Mouse (Mus musculus) leukemia stem cell, adult 10-12 weeks (primary cell): ENCODE results near the gene Mettl7b. TPM values are rescaled to one million over a fixed set of nuclear protein-coding genes. Genes with fewer than 3 reads are reported as not detected.

Experiments
- polyA plus RNA-seq: library from polyadenylated mRNA; stranded (reverse); fragments of >175 nt; gene quantifications from 2 replicates; pipeline ENCODE4 v1.2.3, GENCODE M21; 2012; ENCODE audit warnings: low replicate concordance

The Mettl7b gene
- not detected in 2 replicates for polyA plus RNA-seq

DNA sequence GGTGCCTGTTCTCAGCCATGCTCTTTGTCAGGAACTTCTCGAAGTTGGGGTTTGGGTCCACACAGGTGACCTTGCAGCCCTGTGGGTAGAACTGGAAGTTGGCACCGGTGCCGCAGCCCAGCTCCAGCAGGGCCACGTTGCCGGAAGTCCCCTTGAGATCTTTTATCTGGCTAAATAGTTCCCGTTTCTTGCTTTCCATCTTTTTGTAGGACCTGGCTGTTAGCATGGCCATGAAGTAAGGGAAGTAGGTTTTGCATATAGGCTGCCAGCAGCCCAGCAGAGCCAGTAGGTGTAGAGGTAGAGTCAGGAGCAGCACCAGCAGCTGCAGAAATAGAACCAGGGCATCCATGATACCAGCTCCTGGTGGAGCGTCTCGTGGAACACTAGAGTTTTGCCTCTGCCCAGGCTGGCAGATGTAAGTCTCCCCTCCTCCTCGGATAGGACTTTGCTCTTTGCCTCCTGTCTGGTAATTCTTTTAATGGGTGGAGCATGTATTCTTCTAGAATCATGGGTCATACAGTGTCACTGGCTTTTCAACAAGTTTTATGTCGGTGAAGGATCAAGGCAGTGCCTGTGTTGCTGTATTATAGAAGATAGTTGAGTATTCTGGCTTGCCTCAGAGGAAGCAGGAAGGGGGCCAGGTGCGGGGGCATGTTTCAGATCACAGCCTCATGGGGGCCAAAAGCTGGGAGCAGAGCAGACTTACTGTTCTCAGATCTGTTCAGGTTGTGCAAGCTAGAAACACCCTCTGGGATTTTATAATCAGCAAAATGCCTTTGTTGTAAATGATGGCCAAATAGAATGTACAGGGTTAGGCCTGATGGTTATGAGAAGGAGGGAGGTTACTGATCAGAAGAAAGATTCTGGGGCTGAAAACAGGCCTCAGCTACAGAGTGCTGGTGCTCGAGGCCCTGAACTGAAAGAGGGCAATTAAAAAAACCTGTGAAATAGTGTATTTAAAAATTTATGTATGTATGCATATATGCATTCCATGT is at the start of gene Mettl7b:
Gene Mettl7b, minus strand, starts transcription at position 399 of the 995 bp plus-strand sequence.

DNA sequence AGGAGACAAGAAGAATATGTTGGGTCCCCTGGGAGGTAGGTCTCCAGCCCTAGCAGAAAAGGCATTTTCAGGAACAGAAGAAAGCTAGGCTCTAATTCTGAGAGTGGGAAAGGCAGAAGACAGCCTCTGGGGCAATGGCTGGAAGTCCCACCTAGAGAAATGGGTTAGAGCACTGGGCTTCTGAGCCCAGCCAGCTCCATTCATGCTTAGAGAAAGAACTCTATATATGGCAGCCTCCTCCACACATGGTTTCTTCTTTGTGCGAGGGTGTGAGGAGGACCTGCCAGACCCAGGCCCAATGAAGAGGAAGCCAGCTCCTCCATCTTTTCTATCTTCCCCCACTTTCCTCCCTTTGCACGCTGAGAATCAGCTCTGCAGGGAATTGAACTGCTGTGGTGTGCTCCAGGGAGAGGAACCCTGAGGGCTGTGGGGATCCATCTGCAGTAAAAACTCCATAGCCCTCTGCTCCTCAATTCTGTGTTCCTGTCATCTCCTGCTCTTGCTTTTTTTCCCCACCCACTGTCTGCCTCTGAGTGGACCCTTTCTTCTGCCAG is 49.6 kb upstream of the Mettl7b start, which contains the start of gene Olfr763:
Gene Olfr763, plus strand, starts transcription at position 504 of the 554 bp plus-strand sequence.

DNA sequence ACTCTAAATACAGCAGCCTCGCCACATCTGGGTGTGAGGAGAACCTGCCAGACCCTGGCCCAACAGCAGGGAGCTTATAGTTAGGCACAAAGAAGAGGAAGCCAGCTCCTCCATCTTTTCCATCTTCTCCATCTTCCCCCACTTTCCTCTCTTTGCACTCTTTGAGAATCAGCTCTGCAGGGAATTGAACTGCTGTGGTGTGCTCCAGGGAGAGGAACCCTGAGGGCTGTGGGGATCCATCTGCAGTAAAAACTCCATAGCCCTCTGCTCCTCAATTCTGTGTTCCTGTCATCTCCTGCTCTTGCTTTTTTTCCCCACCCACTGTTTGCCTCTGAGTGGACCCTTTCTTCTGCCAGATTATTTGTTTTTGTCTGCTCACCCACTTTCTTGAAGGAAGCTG is 28.3 kb upstream of the Mettl7b start, which contains the start of gene Olfr9:
Gene Olfr9, plus strand, starts transcription at position 301 of the 400 bp plus-strand sequence.

DNA sequence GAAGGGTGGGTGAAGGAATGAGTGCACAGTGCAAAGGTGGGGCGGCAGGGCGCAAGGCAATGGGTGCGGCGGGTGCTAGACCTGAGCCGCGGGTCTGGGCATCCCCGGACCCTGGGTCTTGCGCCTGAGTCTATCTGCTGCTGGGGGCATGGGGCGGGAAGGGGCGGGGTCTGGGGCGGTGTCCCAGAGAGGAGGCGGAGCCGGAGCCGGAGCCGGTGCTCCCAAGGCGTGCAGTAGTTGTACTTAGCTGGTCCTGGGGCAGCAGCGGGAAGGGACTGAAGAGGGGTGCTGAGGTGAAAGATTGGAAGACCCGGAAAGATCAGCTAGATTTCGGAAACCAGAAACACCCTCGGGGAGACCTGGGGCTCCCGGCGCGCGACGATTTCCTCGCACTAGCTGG is 27.2 kb downstream of the Mettl7b start, which contains the start of gene Itga7:
Gene Itga7, plus strand, starts transcription at position 245 of the 400 bp plus-strand sequence.

DNA sequence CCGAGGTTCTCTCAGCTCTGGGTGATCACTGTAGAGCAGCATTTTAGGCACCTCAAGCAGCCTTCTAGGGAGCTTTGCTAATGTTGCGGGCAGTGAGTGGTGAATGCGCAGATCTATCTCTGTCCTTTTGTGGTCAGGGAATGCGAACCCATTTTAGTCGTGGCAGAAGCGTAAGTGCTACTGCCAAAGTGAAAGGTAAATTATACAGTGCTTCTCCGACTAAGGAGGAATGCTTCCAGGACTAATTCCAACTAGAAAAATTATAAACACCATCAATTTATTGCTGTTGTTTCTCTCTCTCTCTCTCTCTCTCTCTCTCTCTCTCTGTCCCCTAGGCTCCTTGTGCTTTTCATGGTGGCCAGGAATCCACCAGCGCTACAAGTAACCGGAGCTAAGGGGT is 36.9 kb downstream of the Mettl7b start, which contains the start of gene Bloc1s1:
Gene Bloc1s1, minus strand, starts transcription at position 101 of the 400 bp plus-strand sequence.

DNA sequence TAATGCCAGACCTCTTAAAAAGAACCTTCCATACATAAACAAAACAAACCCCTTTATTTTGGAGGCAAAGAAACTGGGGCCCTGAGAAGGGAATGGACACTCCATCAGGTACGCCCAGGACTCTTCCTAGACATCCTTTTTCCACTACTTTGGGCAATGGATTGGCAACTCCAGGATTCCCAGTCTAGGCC is 38.1 kb downstream of the Mettl7b start, which contains the start of gene Rdh5:
Gene Rdh5, minus strand, starts transcription at position 67 of the 191 bp plus-strand sequence.

Other genes starting within 250 kb of the Mettl7b start
- 4.5 and 5.3 TPM in 2 replicates for gene Dgka, start 216.1 kb downstream of the Mettl7b start, polyA plus RNA-seq
- 178 and 186 TPM in 2 replicates for gene Pym1, start 213.1 kb downstream of the Mettl7b start, polyA plus RNA-seq
- gene Mmp19, start 170.1 kb downstream of the Mettl7b start, polyA plus RNA-seq: 0.26 and 0.43 TPM in 2 replicates
- gene Dnajc14, start 156.9 kb downstream of the Mettl7b start, polyA plus RNA-seq: 6.1 and 25.6 TPM in 2 replicates
- gene Tmem198b, start 156.6 kb downstream of the Mettl7b start, polyA plus RNA-seq: 0.89 and 1.4 TPM in 2 replicates
- gene Sarnp, start 143.7 kb downstream of the Mettl7b start, polyA plus RNA-seq: 0.41 and 5.4 TPM in 2 replicates
- 2.6 and 17.0 TPM in 2 replicates for gene Ormdl2, start 139.3 kb downstream of the Mettl7b start, polyA plus RNA-seq
- gene Gdf11, start 69.3 kb downstream of the Mettl7b start, polyA plus RNA-seq: 1.5 and 1.6 TPM in 2 replicates
- 0.96 and 1.1 TPM in 2 replicates for gene Cd63, start 60.0 kb downstream of the Mettl7b start, polyA plus RNA-seq
- gene Rdh5, start 38.1 kb downstream of the Mettl7b start, polyA plus RNA-seq: 2.4 and 4.2 TPM in 2 replicates
- 24.2 and 33.3 TPM in 2 replicates for gene Bloc1s1, start 37.0 kb downstream of the Mettl7b start, polyA plus RNA-seq
- gene Itga7, start 27.2 kb downstream of the Mettl7b start, polyA plus RNA-seq: 1.6 and 2.3 TPM in 2 replicates
- gene Olfr9, start 28.4 kb upstream of the Mettl7b start, polyA plus RNA-seq: not detected in 2 replicates
- not detected in 2 replicates for gene Olfr763, start 49.8 kb upstream of the Mettl7b start, polyA plus RNA-seq
- gene Olfr764-ps1, start 78.9 kb upstream of the Mettl7b start, polyA plus RNA-seq: not detected in 2 replicates
- gene Olfr765, start 89.0 kb upstream of the Mettl7b start, polyA plus RNA-seq: not detected in 2 replicates
- not detected in 2 replicates for gene Olfr766-ps1, start 108.0 kb upstream of the Mettl7b start, polyA plus RNA-seq
- gene Olfr767, start 121.9 kb upstream of the Mettl7b start, polyA plus RNA-seq: not detected in 2 replicates
- gene Olfr768, start 138.4 kb upstream of the Mettl7b start, polyA plus RNA-seq: not detected in 2 replicates
- not detected in 2 replicates for gene Olfr769, start 156.9 kb upstream of the Mettl7b start, polyA plus RNA-seq
- gene Olfr770, start 178.0 kb upstream of the Mettl7b start, polyA plus RNA-seq: not detected in 2 replicates
- not detected in 2 replicates for gene Olfr771, start 203.8 kb upstream of the Mettl7b start, polyA plus RNA-seq
- gene Olfr772, start 216.9 kb upstream of the Mettl7b start, polyA plus RNA-seq: not detected in 2 replicates
- gene Olfr773, start 226.4 kb upstream of the Mettl7b start, polyA plus RNA-seq: not detected in 2 replicates